Mouse (Mus musculus) cerebellum, adult 8-10 months (tissue): ENCODE results near the gene Mx1.

ENCODE experiments used
- DNase-seq: peaks from one replicate; pipeline ENCODE4 v3.0.0; 2022

The Mx1 gene

DNA sequence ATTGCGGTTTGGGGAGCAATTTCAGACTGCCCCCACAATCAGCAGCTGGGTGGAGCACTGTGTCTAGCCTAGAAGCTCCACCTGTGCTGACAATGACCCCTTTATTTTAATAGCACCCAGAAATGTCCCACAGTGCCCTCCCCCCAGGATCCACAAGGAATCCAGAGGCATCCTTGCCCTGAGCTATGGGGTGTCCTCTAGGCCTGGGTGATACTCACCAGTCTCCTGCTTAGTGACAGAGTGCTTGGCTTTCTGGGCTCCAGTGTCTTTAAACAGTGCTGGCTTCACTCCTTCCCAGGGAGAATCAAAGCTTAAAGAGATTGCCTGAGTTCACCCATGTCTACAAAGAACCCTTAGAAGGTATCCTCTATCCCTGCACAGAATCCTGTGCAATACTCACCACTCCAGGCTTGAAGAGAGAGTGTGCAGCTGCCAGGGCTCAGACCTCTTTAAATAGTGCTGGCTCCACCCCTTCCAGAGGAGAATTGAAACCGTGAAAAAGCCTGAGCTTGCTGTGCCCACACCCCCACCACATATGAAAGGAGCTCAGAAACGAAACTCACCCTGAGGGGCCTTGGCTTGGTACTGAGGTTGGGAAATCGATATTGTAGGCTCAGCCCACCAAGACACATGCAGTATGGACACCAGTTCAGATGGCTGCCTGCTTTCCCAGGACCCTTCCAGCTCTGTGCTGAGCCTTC is at the start of gene Mx1:
TSS of gene Mx1 (minus strand) at position 427 of the 701 bp plus-strand sequence.
- DNase-seq: no peak

DNA sequence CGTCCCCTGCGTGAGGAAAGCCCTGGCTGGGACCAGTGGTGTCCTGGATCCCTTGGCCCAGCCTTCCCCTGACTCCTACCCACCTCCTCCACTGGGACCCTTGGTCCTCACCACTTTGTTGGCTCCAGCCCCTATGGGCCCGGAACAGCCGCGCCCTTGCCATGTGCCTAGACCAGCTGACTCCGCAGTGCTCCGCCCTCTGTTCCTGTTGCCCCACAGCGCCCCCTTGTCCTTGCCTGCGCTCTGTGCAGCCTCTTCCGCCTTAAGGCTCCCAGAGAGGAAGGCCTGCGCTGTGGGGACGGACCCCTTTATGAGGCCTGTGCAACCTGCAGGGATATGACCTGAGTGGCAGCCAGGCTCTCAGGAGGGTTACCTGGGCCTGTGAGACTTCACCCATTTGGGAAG is 49.6 kb upstream of the Mx1 start:
- DNase-seq: no peak

DNA sequence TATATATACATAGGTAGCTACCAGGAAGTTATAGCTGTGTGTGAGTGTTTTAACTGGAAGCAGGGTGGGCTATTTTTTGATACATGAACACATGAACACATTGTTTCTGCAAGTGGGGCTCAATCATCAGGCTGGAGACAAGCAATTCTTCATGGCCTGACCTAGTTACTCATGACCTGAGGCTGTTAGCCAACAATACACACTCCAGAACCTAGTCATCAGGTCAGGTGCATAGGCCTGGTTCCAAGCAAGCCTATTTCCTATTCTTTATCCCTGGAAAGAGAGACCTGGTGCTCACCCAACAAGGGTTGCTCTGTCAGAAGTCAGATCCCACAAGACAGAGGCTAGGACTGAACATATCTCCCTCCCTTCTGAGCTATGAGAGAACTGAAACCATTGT is 48.8 kb upstream of the Mx1 start:
- DNase-seq: no peak

- no peak for DNase-seq
These were observed 48.1 kb upstream of the Mx1 start for GRCm38 (mm10) chr16:97510849-97511248.

DNA sequence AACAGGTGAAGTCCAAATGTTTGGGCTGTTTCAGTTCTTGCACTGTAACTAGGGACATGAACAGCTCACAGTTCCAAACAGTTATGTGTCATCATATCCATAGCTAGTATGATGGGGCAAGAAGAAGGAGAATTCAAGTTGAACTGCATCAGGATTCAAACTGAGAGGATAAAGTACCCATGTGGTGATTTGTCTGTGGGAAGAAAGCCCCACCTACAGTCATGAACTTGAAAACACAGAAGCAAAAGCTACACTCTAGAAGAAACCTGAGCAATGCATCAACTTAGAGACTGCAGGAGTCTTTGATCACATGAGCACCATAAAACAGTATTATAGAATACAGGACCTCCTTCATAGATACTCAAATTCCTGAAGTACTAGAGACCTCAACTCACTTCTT is 45.1 kb upstream of the Mx1 start:
- no peak for DNase-seq

DNA sequence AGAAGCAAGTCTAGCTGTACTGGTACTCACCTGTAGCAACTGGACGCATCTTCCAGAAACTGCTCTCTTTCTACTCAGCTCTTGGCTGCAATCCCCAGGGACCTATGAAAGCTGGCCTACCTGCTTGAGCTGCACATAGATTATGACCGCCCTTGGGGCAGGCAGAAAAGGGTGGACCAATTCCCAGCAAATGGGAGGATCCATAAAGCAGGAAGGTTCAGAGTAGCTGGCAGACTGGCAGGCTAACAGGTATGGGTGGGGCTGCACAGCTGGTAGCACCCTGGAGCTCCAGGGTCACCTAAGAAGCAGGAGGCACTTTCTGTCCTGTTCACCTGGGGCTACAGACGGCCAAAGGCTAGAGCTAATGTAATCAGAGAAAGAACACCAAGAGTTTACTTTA is 42.1 kb upstream of the Mx1 start:
- DNase-seq: no peak

GRCm38 (mm10) chr16:97503849-97504248 is 41.1 kb upstream of the Mx1 start:
- DNase-seq: no peak

GRCm38 (mm10) chr16:97500901-97501300 is 38.2 kb upstream of the Mx1 start:
- no peak for DNase-seq

DNA sequence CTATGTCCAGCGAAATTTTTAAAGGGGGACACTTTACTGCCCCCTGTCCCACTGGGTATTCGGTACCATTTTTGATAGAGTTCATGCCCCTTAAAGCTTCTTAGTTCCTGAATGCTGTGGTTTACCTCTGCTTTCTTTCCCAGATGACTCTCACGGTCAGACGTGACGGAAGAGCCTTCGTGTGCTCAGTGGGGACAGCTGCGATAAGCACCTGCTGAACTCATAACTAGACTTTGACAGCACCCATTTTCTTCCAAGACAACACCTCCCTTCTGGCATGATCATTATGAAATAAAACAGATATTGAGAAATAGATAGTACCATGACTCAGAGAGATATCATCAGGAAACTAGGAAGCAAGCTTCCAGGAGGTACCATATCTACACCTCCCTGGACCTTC is 36.7 kb upstream of the Mx1 start:
- DNase-seq: no peak

DNA sequence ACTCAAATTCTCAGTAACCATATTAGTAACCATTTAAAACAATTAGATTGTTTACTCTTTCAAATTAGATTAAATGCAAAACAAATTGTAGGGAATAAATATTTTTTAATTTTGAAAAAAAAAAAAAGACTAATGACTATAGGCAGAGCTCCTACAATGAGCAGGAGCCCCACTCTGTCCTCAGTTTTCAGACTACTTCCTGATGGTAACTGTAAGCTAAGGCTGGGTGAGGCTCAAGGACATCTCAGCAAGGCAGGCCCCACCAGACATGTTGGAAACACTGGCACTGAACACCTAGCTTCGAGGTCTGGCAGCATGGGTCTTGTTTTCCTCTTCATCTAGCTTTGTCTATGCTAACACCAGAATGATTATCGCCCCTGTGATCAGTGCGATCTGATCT is 35.4 kb upstream of the Mx1 start:
- DNase-seq: no peak

- DNase-seq: no peak
These were observed 35.0 kb upstream of the Mx1 start for GRCm38 (mm10) chr16:97497682-97498081.

- no peak for DNase-seq
These were observed 33.3 kb upstream of the Mx1 start for GRCm38 (mm10) chr16:97496026-97496425.

DNA sequence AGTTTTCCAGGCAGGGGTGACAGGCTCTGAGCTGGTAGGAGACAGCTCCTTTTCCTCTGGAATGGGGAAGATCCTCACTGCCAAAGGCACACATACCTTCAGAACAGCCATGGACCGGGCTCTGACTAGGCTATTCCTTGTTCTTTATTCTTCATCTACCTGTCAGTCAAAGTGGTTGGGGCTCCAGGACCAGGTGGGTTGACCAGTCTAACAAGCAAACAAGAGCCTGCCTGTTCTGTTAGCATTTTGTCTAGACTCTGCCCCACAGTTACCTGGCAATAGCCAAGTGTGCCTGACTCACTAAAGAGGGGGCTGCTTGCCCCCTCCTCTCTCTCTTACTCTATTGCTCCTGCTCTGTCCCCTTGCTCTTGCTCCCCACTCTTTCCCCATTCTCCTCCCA is 29.7 kb upstream of the Mx1 start:
- DNase-seq: no peak

- DNase-seq: no peak
These were observed 15.9 kb upstream of the Mx1 start for GRCm38 (mm10) chr16:97478655-97479054.

DNA sequence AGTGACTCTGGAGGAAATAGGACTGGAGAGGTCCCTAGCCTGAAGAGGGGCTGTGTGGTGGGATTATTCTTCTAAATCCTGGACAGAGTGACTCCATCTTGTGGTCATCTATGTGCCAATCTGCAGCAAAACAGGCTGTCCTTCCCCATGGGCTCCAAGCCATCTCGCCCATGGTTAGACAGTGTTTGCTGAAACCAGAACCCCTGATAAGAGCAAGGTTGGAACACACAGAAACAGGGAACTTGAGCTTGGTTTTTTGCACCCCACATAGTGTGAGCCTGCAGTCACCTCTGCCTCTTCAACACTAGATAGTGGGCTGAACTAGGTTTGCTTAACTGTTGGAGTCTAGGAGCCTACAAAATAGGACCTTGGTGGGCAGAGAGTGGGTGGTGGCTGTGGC is 13.8 kb upstream of the Mx1 start:
- no peak for DNase-seq

DNA sequence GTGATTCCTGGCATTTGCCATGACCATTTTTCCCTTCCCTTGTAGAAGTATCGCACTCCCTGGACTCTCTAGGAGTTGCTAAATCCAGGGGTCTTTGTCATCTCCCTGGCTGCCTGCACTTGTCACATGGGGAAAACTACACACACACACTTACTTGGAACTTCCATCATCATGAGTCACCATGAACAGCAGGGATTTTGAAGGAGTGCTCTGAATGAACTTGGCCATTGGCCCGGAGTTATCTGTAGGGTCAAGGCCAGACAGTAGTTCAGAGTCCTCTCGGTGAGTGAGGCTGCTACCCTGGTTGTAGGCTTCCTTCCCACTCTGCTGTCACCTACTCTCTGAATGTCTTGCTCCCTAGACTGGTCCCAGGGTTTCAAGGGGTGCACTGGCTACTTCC is 12.9 kb upstream of the Mx1 start:
- no peak for DNase-seq

DNA sequence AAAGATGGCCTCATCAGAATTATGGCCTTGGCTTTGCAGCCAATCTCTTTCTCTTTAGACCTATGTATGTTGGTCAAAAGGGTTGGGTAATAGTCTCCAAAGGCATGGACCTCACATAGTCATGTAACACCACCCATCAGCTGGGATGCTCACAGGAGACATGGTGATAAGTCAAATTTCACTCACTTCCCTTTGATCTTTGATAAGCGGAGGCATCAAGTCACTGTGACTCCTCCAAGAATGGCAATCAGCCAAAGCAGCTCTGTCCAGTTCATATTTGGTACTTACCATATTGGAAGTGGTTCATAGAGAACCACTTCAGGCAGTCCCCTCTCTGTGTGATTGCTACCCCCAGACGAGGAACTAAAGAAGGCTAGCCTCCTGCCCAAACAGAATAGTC is 12.0 kb upstream of the Mx1 start:
- DNase-seq: no peak

- DNase-seq: no peak
These were observed 5.5 kb upstream of the Mx1 start for GRCm38 (mm10) chr16:97467993-97468791.

DNA sequence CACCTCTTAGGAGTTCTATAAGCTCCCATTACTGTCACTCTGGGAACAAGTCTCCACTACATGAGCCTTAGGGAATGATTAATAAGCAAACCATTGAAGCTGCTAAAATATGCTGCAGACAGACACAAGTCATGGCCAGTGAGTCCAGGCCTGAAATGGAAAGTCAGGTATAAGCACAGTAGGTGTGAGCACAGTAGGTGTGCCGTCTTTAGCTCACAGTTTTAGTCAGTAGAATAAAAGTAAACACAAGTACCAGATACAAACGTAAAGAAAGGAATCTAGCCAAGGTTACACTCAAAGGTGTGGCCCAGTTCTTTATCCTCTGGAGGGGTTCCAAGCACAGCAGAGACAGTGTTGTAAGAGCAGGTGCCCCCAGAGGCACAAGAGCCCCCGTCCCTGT is 4.8 kb upstream of the Mx1 start:
- no peak for DNase-seq

GRCm38 (mm10) chr16:97466182-97466957 is 3.7 kb upstream of the Mx1 start:
- no peak for DNase-seq

- no peak for DNase-seq
These were observed 1.4 kb downstream of the Mx1 start for GRCm38 (mm10) chr16:97461271-97461670.

DNA sequence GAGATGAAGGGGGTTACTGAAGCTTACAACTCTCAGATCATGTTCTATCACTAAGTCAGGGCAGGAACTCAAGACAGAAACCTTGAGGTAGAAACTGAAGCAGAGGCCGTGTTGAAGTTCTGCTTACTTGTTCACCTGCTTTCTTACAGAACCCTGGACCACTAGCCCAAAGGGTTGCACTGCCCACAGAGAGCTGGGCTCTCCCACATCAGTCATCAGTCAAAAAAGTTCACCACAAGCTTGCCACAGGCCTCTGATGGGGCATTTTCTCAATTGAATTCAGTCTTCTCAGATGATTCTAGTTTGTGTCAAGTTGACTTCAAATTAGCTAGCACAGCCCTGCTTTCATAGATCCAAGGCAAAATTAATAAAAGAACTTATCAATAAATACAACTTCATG is 2.9 kb downstream of the Mx1 start:
- DNase-seq: no peak

DNA sequence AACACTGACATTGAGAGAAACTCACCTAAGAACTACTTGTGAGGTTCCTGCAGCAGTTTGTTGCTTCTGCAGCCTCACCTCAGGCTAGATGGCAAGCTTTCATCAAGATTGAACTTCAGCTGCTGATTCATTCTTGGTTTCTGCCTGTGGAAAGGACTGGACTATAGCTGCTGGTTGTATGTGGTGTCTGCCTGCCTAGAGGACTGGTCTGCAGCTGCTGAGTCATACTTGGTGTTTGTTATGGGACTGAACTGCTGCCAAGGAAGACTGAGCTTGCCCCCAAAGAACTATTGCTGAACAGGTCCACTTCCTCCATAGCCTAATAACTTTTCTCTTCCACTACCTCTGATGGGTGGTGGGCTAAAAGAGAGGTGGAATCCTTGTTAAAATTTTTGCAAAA is 15.3 kb downstream of the Mx1 start:
- no peak for DNase-seq
